ENCODE assay signal across 11 mouse cellular contexts in the genomic region with DNA sequence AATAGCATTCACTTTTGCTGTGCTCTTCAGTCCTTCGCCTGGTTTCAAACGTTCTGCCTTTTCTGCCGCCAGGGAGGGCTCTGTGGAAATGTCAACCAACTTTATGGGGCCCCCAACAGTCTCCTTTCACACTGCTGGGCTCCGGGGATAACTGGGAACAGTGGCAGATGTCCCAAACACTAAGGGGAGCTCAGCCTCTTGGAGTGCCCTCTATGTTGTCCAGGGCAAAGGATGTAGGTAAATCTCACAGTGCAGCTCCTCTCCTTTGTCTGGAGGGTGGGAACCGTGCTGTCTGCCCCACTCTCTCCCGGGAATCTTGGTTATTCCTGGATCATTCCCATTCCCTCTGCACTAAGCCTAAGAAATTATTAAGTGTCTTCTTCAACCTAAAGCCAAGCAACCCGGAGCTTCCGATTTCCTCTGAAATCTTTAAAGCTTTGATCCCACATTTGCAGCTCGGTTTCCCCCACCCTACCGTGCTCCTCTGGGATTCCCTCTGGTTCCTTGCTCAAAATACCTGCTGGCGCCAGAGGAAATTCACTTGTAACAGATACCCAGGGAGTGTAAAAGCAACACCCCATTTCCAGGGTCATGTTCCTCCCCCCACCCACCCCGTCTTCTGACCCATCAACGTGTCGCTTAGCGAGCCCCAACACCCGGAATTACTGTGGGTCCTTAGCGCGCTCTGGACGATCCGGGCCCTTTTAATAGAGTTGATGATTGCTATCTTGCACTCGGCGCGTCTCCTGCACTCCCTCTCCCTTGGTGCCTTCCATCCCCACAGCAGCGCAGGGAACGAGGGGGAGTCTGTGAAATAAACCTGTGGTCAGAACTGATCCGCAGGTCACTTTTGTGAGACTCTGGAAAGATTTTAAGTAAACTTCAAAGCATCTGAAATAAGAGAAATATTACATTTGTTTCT. TPM values are rescaled to one million over a fixed set of nuclear protein-coding genes. Genes with fewer than 3 reads are reported as not detected.
A peak's percentile ranks its signal among the peaks of the same experiment; 100 is the strongest.
DNase-seq lines count a peak whose midpoint lies in the region; ATAC-seq and TF ChIP-seq lines count a peak whose summit lies in the region.
"Had no signal": no experiment of that assay in that cellular context is flagged by ENCODE, and none has a peak within 500 bp of the region (broad histone marks: within the 10 kb centered on the region; RNA-seq: fewer than 3 reads in every experiment).

No protein-coding gene starts in this region.

- no peak overlapping the region for H3K9ac ChIP-seq in heart, postnatal 0 days (replicated peaks; ENCODE audit: low read depth, low read length)
- H3K9ac ChIP-seq in forebrain, embryonic 14.5 days (ENCODE audit: low read length) = no peak overlapping the region
- no peak overlapping the region for H3K9ac ChIP-seq in midbrain, embryonic 16.5 days (ENCODE audit: low read depth, low read length)

- H3K4me3 ChIP-seq in heart, postnatal 0 days (ENCODE audit: low read depth, low read length) = peak overlapping the region; percentile 24
- H3K4me3 ChIP-seq in forebrain, embryonic 14.5 days (ENCODE audit: low read depth, low read length) = no peak overlapping the region
- H3K4me3 ChIP-seq in midbrain, embryonic 16.5 days (ENCODE audit: low read depth, low read length) = no peak overlapping the region

- whole genome bisulfite sequencing in heart, postnatal 0 days = 2% methylated on average over 26 of the region's 26 CpGs
- WGBS in forebrain, embryonic 14.5 days = under 1% methylated on average over 26 of the region's 26 CpGs
- WGBS in midbrain, embryonic 16.5 days = under 1% methylated on average over 26 of the region's 26 CpGs

- intact Hi-C loops in left cerebral cortex, postnatal 4 days (cut with DNase I) = no loop called here

- no peak for ATAC-seq in heart, postnatal 0 days (ENCODE audit: insufficient read depth, low read depth)
- ATAC-seq in forebrain, embryonic 14.5 days = peak; percentile 54; the same call in 1 of the 2 replicates
- peak; percentile 28; the same call in 1 of the 2 replicates for ATAC-seq in midbrain, embryonic 16.5 days

- no peaks in the 10 kb centered on the region for H3K36me3 ChIP-seq in heart, postnatal 0 days (replicated peaks; ENCODE audit: control insufficient read depth, insufficient read depth, low read length)
- H3K36me3 ChIP-seq in forebrain, embryonic 14.5 days (ENCODE audit: control insufficient read depth, insufficient read depth, low read length) = no peaks in the 10 kb centered on the region
- H3K36me3 ChIP-seq in midbrain, embryonic 16.5 days (ENCODE audit: control insufficient read depth, insufficient read depth, low read length) = no peaks in the 10 kb centered on the region

- DNase-seq in heart, postnatal 0 days (ENCODE audit: low spot score) = no peak
- no peak for DNase-seq in heart, adult 11 months
- DNase-seq in R1 (ENCODE audit: low read depth, low spot score) = peak; percentile 7
- no peak for DNase-seq in forebrain, embryonic 14.5 days (ENCODE audit: low spot score)
- DNase-seq in left cerebral cortex, postnatal 4 days = no peak
- DNase-seq in adrenal gland, adult (ENCODE audit: inconsistent age in 2 of 2, low spot score in 1 of 2) = no peak
- DNase-seq in ovary, postnatal 10 days (ENCODE audit: low spot score) = no peak

- no peak overlapping the region for H3K27ac ChIP-seq in heart, postnatal 0 days (ENCODE audit: low read depth)
- no peak overlapping the region for H3K27ac ChIP-seq in forebrain, embryonic 14.5 days (ENCODE audit: low read depth, low read length)
- no peak overlapping the region for H3K27ac ChIP-seq in midbrain, embryonic 16.5 days (ENCODE audit: low read length)

- H3K9me3 ChIP-seq in heart, postnatal 0 days (replicated peaks; ENCODE audit: control insufficient read depth, low read length) = no peaks in the 10 kb centered on the region
- H3K9me3 ChIP-seq in forebrain, embryonic 14.5 days (replicated peaks; ENCODE audit: control insufficient read depth, low read length) = no peaks in the 10 kb centered on the region
- no peaks in the 10 kb centered on the region for H3K9me3 ChIP-seq in midbrain, embryonic 16.5 days (replicated peaks; ENCODE audit: control insufficient read depth, low read length, poor library complexity, severe bottlenecking)

- H3K27me3 ChIP-seq in heart, postnatal 0 days (ENCODE audit: control insufficient read depth, insufficient read depth, low read length) = peaks cover 33% of the 10 kb centered on the region
- peaks cover 60% of the 10 kb centered on the region for H3K27me3 ChIP-seq in forebrain, embryonic 14.5 days (replicated peaks; ENCODE audit: control insufficient read depth, insufficient read depth, low read length)
- H3K27me3 ChIP-seq in midbrain, embryonic 16.5 days (ENCODE audit: control insufficient read depth, insufficient read depth, low read depth, low read length) = peaks cover 53% of the 10 kb centered on the region
- H3K27me3 ChIP-seq: CH12.LX had no signal

- peak overlapping the region; percentile 54 for H3K4me2 ChIP-seq in heart, postnatal 0 days (ENCODE audit: low read depth, low read length)
- H3K4me2 ChIP-seq in forebrain, embryonic 14.5 days (ENCODE audit: low read length) = no peak overlapping the region
- H3K4me2 ChIP-seq in midbrain, embryonic 16.5 days (ENCODE audit: low read length) = no peak overlapping the region

- H3K4me1 ChIP-seq in heart, postnatal 0 days (ENCODE audit: control insufficient read depth, insufficient read depth) = 0 out of 2 replicates have a peak, but pooled peaks cover 6% of the 10 kb centered on the region
- H3K4me1 ChIP-seq in forebrain, embryonic 14.5 days (ENCODE audit: control insufficient read depth, insufficient read depth, low read length) = peaks cover 4% of the 10 kb centered on the region; the same call in 1 of the 2 replicates
- H3K4me1 ChIP-seq in midbrain, embryonic 16.5 days (ENCODE audit: control insufficient read depth, insufficient read depth, low read length) = peaks cover 5% of the 10 kb centered on the region; the same call in 1 of the 2 replicates

- TF ChIP-seq EP300 in heart, postnatal 0 days (IDR thresholded peaks at IDR 0.05; ENCODE audit: low read depth) = no peak

- no peak for TF ChIP-seq CTCF in heart, postnatal 0 days (IDR thresholded peaks at IDR 0.05; ENCODE audit: low read depth)

RNA-seq across cellular contexts. Expression of gene Tcf21, which starts 23.7 kb away (rescaled TPM):
- total RNA-seq in heart, postnatal 0 days (2014; rRNA removed; ENCODE audit: low replicate concordance) = 17.9 and 21.9 TPM in 2 replicates
- polyA plus RNA-seq in heart, postnatal 0 days (2015; fragmentation: Nextera tagmentation; extraction: Ambion mirVana) = 56.0 and 56.9 TPM in 2 replicates
- 0.32 and 0.57 TPM in 2 replicates for polyA plus RNA-seq in forebrain, embryonic 14.5 days (2014; fragmentation: Nextera tagmentation; extraction: Ambion mirVana)
- 0.16 and 0.19 TPM in 2 replicates for polyA plus RNA-seq in midbrain, embryonic 16.5 days (2015; fragmentation: Nextera tagmentation; extraction: Ambion mirVana)
- not detected for total RNA-seq in left cerebral cortex, postnatal 4 days (2021)
- total RNA-seq: CH12.LX; granulocyte monocyte progenitor cell, adult 5-6 weeks; left cerebral cortex, postnatal 25 days had no signal

Comparison
In these comparisons a context has a peak if more than half of its experiments do, and no peak if none do; other contexts are left out.
1. RNA of gene Tcf21, which starts 23.7 kb away (polyA plus RNA-seq): 56.0 to 56.9 TPM in heart, postnatal 0 days; 0.32 to 0.57 TPM in forebrain, embryonic 14.5 days and 0.16 to 0.19 TPM in midbrain, embryonic 16.5 days; every median in the first group is over 10 times any median in the second.